Mouse (Mus musculus) splenic B cell, adult 2 months (primary cell): ENCODE data around the gene 4922502D21Rik.

Experiments
- DNase-seq: peaks from one replicate; pipeline ENCODE4 v3.0.0-alpha.2; 2011; ENCODE audit warnings: low read depth, low spot score
- H3K27me3 ChIP-seq: 2 replicates; pipeline ENCODE4 v1.6.1; 2012; ENCODE audit warnings: mild to moderate bottlenecking, low read length, moderate library complexity, mixed read lengths; ENCODE audit not compliant: control insufficient read depth, poor library complexity, insufficient read depth, severe bottlenecking
- H3K36me3 ChIP-seq: 2 replicates; pipeline ENCODE4 v1.6.1; 2012; ENCODE audit warnings: mild to moderate bottlenecking, low read length, moderate library complexity, mixed read lengths; ENCODE audit not compliant: control insufficient read depth, poor library complexity, insufficient read depth, severe bottlenecking

Gene 4922502D21Rik

GRCm38 (mm10) chr6:129275220-129275619, 56.4 kb downstream of the 4922502D21Rik start, which contains the start of gene Cd69:
Gene Cd69, minus strand, starts transcription at chr6:129275436.
- Histone ChIP-seq H3K27me3 (no peaks in the 10 kb centered on the region), H3K36me3 (peaks cover 2% of the 10 kb centered on the region; the same call in 1 of the 2 replicates)
- DNase-seq, result peak; percentile 97

- Histone ChIP-seq H3K36me3 (peaks cover 9% of the 10 kb centered on the region; the same call in 1 of the 2 replicates), H3K27me3 (no peaks in the 10 kb centered on the region)
- DNase-seq, result peak; percentile 43
Measured at GRCm38 (mm10) chr6:129274476-129274875, 57.1 kb downstream of the 4922502D21Rik start.

GRCm38 (mm10) chr6:129273662-129274061, 57.9 kb downstream of the 4922502D21Rik start:
- peaks cover 14% of the 10 kb centered on the region; the same call in 1 of the 2 replicates for H3K36me3 ChIP-seq
- H3K27me3 ChIP-seq, result no peaks in the 10 kb centered on the region
- peak; percentile 94 for DNase-seq
